8 mouse cellular contexts compared by ENCODE assay signal in the genomic region with DNA sequence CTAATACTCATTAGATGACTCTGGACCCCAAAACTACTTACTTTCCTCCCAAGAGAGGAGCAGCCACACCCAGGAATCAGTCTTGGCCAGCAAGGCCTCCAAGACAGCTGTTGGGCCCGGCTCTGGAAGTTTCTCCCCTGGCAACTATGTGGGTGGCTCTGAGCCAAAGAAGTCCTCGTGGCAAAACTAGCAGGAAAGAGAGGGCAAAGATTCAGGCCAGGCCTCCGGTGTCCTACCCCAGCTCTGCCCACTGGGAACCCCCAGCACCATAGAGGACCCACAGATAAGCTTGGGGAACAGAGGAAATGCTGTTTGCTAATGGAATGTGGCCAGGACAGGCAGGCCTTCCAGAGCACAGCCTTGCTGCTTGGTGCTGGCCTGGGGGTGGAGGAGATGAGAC. TPM values are rescaled to one million over a fixed set of nuclear protein-coding genes. Genes with fewer than 3 reads are reported as not detected.
DNase-seq lines count a peak whose midpoint lies in the region; TF ChIP-seq lines count a peak whose summit lies in the region.

No protein-coding gene starts in this region.

- TF ChIP-seq CTCF in lung, adult 2 months (IDR thresholded peaks at IDR 0.05; ENCODE audit: insufficient read depth, low read length): no peak

- peak; percentile 55 for DNase-seq in adrenal gland, postnatal 10 days
- no peak for DNase-seq in adrenal gland, postnatal 4 days (ENCODE audit: low spot score in 2 of 2)
- DNase-seq in urinary bladder, adult 18-20 months (ENCODE audit: low spot score in 2 of 2): peak; percentile 7 to 14
- no peak for DNase-seq in urinary bladder, postnatal 10 days (ENCODE audit: low spot score)
- peak; percentile 15 for DNase-seq in heart, postnatal 25 days (ENCODE audit: low spot score)
- peak; percentile 5 for DNase-seq in lung, adult 2 months
- peak; percentile 10 for DNase-seq in urinary bladder, postnatal 25 days (ENCODE audit: low spot score)
- DNase-seq in spleen, postnatal 14 days (ENCODE audit: low spot score in 2 of 2): no peak

- TF ChIP-seq POLR2A in lung, adult 2 months (IDR thresholded peaks at IDR 0.05; ENCODE audit: borderline replicate concordance, extremely low read depth, low read depth, low read length): no peak

- WGBS in lung, adult 2 months: 28% methylated on average over 3 of the region's 3 CpGs

- no peak overlapping the region for H3K4me3 ChIP-seq in lung, adult 2 months (replicated peaks; ENCODE audit: extremely low read depth, low read depth, low read length)

- intact Hi-C loops in heart, postnatal 25 days (cut with DNase I): loop anchor here (2.0 to 5.0 kb wide), 2 partner anchors 1010 to 1262 kb away; no protein-coding TSS in a partner anchor

- H3K4me1 ChIP-seq in lung, adult 2 months (ENCODE audit: control insufficient read depth, insufficient read depth, low read length): 0 out of 2 replicates have a peak, but pooled peaks cover 3% of the 10 kb centered on the region

RNA-seq across cellular contexts. Expression of a gene that starts 51.9 kb away (rescaled TPM):
- total RNA-seq in adrenal gland, postnatal 10 days (2021): 1 to 10 TPM; 3.2 to 4.8 TPM
- 1 to 10 TPM; 7.0 to 9.1 TPM for total RNA-seq in adrenal gland, postnatal 4 days (2021)
- 1 to 10 TPM; 2.9 to 3.2 TPM for total RNA-seq in heart, postnatal 25 days (2021)
- 4.6 and 6.0 TPM in 2 replicates for polyA plus RNA-seq in lung, adult 2 months (2012; rRNA removed)

Comparison
In these comparisons a context has a peak if more than half of its experiments do, and no peak if none do; other contexts are left out.
1. DNase-seq: peak in adrenal gland, postnatal 10 days (single experiment), urinary bladder, adult 18-20 months (2 of 2), heart, postnatal 25 days (single experiment), lung, adult 2 months (single experiment) and urinary bladder, postnatal 25 days (single experiment); none in adrenal gland, postnatal 4 days (0 of 2), urinary bladder, postnatal 10 days (single experiment) and spleen, postnatal 14 days (0 of 2).